Mouse (Mus musculus) lung, postnatal 25 days (tissue): ENCODE data around the gene Akap13.
"Not testable (repeated sequence)": the region's sequence is repeated elsewhere in the genome, so short reads cannot be mapped to it uniquely, and the experiment has no call there.

Source experiments
- DNase-seq: peaks from one replicate; pipeline ENCODE4 v3.0.0; 2022; ENCODE audit warnings: low spot score

Gene Akap13

GRCm38 (mm10) chr7:75717349-75717748 is 262.0 kb downstream of the Akap13 start:
- no peak for DNase-seq

DNA sequence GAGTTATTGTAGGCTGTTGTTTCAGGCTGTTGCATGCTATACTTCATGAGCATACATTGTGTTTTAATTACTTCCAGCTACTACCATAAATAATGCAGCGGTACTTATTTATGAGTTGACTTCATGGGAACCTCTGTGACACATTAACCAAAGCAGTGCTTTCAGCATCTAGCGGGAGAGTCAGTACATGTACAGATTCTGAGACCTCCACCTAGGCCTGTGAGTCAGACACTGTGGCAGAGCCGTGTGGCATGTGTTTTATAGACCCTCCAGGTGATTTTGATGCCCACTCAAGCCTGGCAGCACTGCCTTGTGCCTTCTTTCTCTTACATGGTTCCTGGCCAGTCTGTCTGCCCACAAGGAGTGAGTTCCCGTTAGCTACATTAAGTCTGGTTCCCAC is 266.0 kb downstream of the Akap13 start:
- DNase-seq = no peak

DNA sequence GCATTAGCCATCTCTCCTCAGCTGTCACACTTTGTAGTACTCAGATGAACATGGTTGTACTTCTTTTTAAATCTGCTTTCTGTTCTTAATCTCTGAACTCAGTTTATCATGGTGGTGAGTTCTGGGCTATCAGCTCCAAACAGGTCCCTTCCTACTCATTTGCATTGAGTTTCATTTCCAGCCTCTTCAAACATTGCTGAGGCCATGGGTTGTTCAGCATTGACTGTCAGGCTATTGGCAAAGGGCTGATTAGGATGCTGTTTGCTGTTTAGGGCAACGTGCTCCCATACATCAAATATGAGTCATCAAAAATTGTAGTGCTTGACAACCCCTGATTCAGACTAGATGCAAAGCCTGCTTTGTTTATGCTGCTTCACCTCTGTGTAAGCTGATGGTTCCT is 268.7 kb downstream of the Akap13 start:
- DNase-seq = no peak

DNA sequence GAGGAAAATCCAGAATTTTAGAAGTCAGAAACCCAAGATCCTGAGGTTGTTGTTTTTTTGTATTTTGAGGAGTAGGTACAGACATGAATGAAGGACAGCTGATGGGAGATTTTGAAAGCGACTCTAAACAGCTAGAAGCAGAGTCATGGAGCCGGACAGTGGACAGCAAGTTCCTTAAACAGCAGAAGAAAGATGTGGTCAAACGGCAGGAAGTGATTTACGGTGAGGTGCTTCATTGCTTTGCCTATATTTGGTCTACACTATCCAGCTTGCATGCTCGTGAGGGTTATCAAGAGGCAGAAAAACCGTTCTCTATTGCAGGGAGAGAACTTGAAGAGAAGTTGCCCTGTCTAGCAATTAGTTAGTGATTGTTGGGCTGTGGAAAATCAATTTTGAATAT is 270.6 kb downstream of the Akap13 start:
- no peak for DNase-seq

- no peak for DNase-seq
Observed at GRCm38 (mm10) chr7:75726867-75727266, 271.5 kb downstream of the Akap13 start.

DNA sequence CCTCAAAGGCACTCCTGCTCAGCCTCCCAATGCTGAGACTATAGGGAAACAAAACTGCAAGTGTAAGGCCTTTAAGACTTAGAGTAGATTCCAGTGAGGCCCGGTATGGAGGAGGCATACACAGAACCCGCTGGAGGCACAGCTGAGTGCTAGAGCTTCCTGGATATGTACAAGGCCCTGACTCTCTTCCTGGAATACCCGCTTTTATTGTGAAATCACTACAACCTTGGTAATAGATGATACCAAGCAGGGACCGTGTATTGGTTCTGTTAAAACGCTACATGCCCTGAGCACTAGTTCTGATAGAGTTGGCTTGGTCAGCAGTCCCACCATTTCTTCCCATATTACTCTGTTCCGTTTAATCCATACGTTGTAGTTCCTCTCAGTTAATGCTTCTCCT is 274.3 kb downstream of the Akap13 start:
- DNase-seq = no peak

- DNase-seq = no peak
Observed at GRCm38 (mm10) chr7:75730216-75730615, 274.9 kb downstream of the Akap13 start.

DNA sequence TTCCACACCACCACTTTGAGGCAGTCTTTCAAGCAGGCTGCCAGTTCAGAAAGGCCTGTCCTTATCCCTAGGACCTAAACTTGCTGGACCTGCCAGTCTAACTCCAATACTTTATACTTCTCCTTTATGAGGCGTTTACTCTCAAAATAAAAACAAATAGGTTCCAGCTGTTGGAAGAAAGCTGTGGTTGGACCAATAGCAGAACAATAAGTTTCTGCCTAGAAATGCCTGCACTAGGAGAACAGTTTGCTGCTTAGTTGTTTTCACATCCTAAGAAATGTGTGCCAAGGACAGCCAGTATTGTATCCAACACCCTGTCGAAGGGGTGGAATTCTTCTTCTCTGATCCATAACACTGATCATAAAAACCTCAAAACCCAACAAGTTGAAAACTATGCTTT is 276.6 kb downstream of the Akap13 start:
- DNase-seq = no peak

DNA sequence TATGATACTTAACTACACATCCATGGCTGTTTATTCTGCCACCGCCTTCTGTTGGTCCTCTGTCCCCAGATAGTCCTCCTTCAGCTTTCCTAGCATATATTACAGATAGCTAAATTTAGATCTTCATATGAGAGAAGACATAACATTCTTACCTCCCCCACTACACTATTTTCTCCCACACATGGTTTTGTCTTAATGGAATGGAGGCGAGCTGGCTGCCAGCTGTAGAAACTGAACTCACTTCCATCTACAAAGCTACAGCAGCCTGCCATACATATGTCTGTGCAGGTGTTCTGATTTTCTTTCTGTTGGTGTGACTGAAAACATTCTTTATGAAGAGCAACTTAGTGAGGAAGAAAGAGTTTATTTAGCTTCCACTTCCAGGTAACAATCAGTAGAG is 277.8 kb downstream of the Akap13 start:
- DNase-seq = no peak

DNA sequence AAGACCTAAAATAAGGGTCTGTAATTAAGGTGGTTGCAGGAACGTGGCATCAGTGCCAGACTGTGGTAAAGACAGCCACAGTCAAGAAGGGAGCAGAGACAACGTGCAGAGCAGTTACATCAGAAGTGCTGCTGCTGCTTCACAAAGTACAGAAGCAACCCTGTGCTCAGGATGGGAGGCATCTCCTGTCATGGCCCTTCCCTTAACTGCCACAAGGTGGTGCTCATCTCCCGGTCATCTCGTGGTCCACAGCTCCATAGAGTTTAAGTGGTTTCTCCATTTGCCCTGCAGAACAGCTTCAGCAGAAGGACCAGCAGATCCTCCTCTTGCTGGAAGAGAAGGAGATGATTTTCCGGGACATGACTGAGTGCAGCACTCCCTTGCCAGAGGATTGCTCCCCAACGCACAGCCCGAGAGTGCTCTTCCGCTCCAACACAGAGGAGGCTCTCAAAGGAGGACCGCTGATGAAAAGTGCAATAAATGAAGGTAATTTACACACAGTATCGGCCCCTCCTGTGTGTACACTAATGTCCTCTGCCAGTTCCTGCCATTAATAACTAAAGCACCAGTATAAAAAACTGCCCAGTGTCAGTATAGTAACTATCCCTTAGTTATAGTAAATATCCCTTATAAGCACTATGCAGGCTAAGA is 283.9 kb downstream of the Akap13 start:
- DNase-seq = peak; percentile 65

DNA sequence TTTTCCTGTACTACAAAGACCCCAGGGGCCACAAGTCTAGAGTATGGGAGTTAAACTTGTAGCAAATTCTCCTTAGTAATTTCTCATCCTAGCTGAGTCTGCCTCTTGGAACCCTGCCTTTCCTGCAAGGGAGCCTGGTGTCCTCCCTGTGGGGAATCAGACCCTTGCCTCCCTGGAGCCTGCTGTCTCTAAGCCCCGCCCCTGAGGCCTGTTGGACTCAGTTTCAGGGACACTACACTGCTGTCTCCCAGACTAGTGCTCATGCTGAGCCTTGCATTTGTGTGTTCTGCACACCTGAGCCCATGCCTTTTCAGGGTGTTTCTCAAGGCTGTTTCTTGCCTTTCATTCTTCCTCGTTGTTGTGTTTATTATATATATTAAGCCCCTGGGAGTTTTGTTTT is 289.2 kb downstream of the Akap13 start:
- DNase-seq = no peak

DNA sequence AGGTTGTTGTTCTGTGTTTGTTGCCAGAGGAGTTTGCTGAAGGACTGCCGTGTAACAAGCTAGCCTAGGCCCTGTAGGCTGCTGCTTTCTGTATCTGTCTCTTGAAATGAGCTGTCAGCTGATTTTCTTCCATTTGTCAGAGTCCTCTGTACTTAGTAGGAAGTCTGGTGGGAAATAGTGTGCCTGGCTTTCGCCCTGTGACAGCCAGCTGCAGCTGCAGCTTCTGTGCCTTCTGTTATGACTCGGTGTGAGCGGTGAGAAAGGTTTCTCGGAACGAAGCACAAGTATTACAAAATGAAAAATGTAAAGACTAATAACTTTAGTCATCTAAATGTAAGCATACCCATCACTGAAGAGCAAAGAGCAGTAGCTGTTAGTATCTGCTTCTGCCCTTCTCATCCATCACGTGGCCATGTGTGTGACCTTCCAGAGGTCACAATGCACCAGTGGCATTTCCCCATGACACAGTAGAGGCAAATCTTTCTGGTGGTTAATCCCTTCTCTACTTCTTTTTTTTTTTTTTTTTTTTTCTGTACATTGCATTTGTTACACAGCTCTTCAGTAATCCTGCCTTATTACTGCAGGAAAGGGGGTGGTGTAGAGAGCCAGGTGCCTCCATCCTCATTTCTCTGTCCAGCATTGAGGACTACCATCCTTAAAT is 289.8 kb downstream of the Akap13 start:
- DNase-seq = no peak

DNA sequence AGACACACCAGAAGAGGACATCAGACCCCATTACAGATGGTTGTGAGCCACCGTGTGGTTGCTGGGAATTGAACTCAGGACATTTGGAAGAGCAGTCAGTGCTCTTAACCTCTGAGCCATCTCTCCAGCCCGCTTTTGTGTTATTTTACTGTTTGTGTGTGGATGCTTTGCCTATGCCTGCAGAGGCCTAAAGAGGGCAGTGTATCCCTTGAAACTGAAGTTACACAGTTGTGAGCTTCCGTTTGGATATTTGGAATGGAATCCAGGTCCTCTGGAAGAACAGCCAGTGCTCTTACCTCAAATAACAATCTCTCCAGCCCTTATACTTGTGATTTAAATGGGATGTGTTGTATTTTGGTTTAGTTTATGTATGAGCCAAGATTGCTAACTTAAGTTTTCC is 290.6 kb downstream of the Akap13 start:
- DNase-seq = not testable (repeated sequence)

GRCm38 (mm10) chr7:75750581-75750980 is 295.2 kb downstream of the Akap13 start:
- no peak for DNase-seq

GRCm38 (mm10) chr7:75751161-75751803 is 295.9 kb downstream of the Akap13 start:
- DNase-seq = no peak

DNA sequence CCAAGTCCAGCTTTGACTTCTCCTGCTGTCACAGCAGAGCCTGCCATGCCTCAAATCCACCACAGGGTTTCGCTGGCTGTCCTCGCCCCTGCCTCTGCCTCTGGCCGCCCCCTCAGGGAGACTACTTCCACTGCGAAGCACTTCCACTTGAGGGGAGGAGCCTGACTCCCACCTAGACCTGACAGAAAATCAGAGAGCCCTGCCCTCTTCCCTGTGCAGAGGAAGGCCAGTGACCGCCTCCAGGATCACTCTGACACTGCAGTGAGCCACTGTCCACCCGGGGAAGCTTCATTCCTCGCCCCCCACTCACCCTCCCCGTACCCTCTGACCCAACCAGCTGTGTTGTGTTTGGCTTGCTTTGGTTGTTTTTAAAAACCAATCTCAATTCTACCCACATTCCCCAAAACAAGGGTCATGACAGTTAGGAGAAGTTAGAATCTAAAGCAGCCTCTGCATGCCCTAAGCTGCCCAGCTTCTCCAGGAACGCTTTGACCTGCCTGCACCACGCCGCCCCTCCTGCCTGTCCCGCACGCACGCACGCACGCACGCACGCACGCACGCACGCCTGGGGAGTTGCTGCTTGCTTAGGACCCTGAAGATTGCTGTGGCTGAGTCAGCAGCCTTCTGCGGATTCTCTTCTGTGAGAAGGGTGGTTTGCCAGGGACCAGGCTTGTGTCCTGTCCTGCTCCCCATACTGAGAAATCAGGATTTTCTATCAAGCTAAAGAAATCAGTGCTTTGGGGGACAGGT is 297.3 kb downstream of the Akap13 start:
- no peak for DNase-seq

- DNase-seq = no peak
Observed at GRCm38 (mm10) chr7:75753192-75753783, 298.0 kb downstream of the Akap13 start.

DNA sequence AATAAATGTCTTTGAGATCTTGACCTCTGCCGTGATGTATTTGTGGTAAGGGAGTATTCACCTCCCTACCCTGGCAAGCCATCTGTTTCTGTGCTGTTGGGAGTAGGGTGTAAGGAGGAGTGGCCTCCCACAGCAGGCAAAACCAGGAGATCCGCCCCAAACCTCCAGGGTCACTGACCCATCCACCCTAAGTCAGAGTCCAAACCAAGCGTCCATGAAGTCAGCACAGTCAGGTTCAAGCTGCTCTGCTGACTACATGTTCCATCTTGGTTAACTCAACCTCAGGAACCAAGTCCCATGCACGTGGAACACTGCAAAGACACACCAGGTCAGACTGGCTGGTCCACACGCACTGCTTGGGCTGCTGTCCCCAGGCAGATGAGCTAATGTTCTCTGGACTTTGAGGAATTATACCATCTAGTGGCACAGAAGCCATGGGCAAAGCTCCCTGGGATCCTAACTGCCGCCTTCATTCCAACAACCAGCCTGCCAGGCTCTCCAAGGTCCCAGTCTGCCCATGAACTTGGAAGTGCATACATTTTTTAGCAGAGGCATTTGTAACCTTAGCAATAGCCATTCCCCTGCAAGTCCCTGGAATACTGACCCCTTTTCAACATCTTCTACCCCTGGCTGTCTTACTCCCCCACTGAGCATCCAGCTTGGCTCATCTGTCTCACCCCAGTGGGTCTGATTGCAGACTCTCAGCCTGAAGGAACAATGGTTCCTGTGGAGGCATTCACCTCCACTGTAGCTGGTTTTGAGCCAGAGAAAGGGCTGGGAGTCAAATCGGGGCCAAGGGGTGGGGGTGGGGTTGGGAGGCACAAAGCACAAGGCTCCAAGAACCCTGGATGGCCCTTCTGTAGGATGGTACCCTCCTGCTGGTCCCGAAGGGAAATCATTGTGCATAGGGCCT is 299.5 kb downstream of the Akap13 start:
- no peak for DNase-seq

- no peak for DNase-seq
Observed at GRCm38 (mm10) chr7:75755861-75756449, 300.6 kb downstream of the Akap13 start.

GRCm38 (mm10) chr7:75759992-75760514 is 304.7 kb downstream of the Akap13 start:
- no peak for DNase-seq
